Mouse (Mus musculus): ENCODE results near the gene Fcho1. TPM values are rescaled to one million over a fixed set of nuclear protein-coding genes. Genes with fewer than 3 reads are reported as not detected.

The Fcho1 gene
- polyA plus RNA-seq, 1 experiment from 2014 or later, result 23.0 TPM

DNA sequence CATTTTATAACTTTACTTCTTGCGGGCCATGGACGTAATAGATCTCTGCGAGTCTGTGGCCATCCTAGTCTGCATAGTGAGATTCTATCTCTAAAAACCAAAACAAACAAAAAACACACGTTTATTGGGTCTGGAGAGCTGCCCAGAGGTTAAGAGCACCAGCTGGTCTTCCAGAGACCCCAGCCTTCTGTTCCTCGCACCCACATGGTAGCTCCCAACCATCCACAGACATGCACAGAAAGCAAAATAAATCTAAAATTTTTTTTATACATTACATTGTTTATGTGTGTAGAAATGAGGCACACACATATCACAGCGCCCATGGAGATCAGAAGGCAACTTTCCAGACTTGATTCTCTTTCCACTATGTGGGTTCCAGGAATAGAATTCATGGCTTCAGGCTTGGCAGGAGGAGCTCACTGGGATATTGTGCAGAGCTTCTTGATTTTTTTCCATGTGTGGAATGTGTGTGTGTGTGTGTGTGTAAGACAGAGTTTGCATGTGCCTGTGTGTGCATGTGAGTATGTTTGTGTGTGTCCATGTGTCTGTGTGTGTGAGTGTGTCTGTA is 53.3 kb downstream of the Fcho1 start:
- Histone ChIP-seq H3K9me3 (replicated peaks) (no peaks in the 10 kb centered on the region), H3K4me3 (replicated peaks) (no peak overlapping the region), H3K4me1 (replicated peaks) (peaks cover 41% of the 10 kb centered on the region), H3K9ac (no peak overlapping the region), H3K4me2 (peak overlapping the region; percentile 85), H3K36me3 (replicated peaks) (no peaks in the 10 kb centered on the region), H3K27me3 (peaks cover 43% of the 10 kb centered on the region), H3K27ac (replicated peaks) (no peak overlapping the region)
- WGBS (ENCODE audit: insufficient replicate concordance), result 58% methylated on average over 6 of the region's 6 CpGs
- ATAC-seq (ENCODE audit: insufficient read depth), result no peak

DNA sequence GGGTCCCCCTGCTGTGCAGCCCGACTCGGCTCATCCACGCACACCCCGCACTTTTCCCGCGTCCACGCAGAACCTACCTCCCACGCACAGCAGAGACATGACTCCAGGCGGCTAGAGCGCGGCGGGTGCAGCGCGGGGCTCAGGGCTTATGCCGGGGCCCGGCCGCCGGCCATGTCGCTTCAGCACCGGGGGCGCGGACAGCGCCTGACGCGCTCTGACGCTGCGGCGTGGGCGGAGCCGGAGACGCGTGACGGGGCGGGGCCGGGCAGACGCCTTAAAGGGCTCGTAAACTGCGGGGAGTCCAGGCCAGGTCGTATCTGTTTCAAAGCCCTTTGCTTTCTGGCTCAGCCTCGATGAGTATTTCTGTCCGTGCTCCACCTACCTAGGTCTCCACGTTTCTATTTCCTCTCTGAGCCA is 54.0 kb downstream of the Fcho1 start, which contains the start of gene Unc13a:
Gene Unc13a, minus strand, starts transcription at position 209 of the 417 bp plus-strand sequence.
- Histone ChIP-seq H3K4me3 (replicated peaks) (peak within 1 kb of the TSS; percentile 56), H3K4me2 (peak within 1 kb of the TSS; percentile 85), H3K9me3 (replicated peaks) (no peaks in the 10 kb centered on the region), H3K27me3 (peaks cover 50% of the 10 kb centered on the region), H3K9ac (no peak within 1 kb of the TSS), H3K36me3 (replicated peaks) (no peaks in the 10 kb centered on the region), H3K27ac (replicated peaks) (no peak within 1 kb of the TSS), H3K4me1 (replicated peaks) (peaks cover 34% of the 10 kb centered on the region)
- ATAC-seq (ENCODE audit: insufficient read depth), result peak; percentile 53
- under 1% methylated on average over 42 of the region's 42 CpGs for WGBS (ENCODE audit: insufficient replicate concordance)

DNA sequence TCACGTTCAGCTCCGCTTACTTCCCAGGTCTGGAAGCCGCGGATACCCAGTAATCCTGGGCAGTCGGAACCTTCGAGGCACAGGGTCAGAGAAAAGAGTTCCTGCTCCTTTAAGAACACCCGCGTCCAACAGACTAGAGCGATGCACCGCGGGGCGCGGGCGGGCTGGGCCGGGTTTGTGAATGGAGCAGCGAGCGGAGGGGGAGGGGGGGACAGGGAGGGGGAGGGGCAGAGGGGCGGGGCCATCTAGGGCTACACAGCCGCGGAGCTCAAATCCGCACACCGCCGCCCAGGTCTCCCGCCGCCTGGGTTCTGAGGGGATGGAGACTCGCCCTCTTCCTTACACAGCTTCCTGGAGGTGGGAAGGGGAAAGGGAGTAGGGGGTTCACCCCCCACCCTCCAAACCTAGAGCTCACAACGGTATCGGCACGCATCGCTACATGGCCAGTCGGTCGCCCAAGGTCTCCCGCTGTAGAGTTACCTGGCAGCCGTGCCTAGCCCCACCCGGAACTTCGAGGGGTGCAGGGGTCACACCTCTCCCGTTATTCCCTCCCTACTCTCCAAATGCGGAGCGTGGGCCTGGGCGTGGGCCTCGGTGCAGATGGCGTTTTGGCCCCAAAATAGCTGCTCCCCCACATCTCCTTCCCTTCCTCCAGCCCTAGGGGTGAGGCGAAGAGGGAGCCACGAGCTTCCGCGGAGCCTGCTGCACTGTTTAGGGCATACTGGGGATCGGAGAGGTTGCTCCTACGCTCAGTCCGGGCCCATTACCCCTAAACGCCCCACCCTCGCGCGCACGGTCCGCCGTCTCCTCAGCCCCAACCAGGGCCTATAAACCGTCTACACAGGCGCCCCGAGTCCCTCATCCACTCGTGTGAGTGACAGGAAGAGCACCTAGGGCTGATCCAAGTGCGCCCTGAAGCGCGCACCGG is 54.6 kb downstream of the Fcho1 start:
- peaks cover 30% of the 10 kb centered on the region for H3K4me1 ChIP-seq (replicated peaks)

DNA sequence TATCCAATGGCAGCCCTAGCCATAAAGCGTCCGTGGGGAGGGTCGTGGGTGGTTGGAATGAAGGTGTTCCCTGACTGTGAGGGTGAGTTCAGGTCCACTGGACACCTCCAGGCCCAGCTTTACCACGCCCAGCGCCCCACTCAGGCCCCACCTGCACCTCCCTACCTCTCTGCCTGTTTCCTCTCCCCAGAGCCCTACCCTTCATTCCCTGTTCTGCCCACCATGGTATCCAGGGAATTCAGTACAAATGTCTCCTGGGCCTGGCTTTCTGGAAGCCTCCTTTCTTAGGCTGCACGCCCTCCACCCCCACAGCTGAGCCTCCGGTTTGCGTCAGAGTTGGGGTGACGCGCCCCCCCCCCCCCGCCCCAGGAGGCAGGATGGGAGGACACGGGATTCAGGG is 55.3 kb downstream of the Fcho1 start:
- peaks cover 32% of the 10 kb centered on the region for H3K4me1 ChIP-seq (replicated peaks)
- no peak overlapping the region for H3K27ac ChIP-seq (replicated peaks)
- H3K36me3 ChIP-seq (replicated peaks), result no peaks in the 10 kb centered on the region
- H3K4me2 ChIP-seq, result peak overlapping the region; percentile 85
- WGBS (ENCODE audit: insufficient replicate concordance), result 25% methylated on average over 12 of the region's 12 CpGs
- H3K27me3 ChIP-seq, result peaks cover 57% of the 10 kb centered on the region
- ATAC-seq (ENCODE audit: insufficient read depth), result no peak
- H3K4me3 ChIP-seq (replicated peaks), result peak overlapping the region; percentile 56
- no peak overlapping the region for H3K9ac ChIP-seq
- H3K9me3 ChIP-seq (replicated peaks), result no peaks in the 10 kb centered on the region

More for the DNA sequence above, 54.6 kb downstream of the Fcho1 start:
- 0 out of 2 replicates have a peak, but pooled peaks have one; percentile 3 for ATAC-seq (ENCODE audit: insufficient read depth)
- H3K4me2 ChIP-seq, result peak overlapping the region; percentile 85
- H3K36me3 ChIP-seq (replicated peaks), result no peaks in the 10 kb centered on the region
- peaks cover 57% of the 10 kb centered on the region for H3K27me3 ChIP-seq
- H3K4me3 ChIP-seq (replicated peaks), result peak overlapping the region; percentile 56
- 1% methylated on average over 61 of the region's 64 CpGs for WGBS (ENCODE audit: insufficient replicate concordance)
- H3K9me3 ChIP-seq (replicated peaks), result no peaks in the 10 kb centered on the region
- H3K9ac ChIP-seq, result no peak overlapping the region
- no peak overlapping the region for H3K27ac ChIP-seq (replicated peaks)

DNA sequence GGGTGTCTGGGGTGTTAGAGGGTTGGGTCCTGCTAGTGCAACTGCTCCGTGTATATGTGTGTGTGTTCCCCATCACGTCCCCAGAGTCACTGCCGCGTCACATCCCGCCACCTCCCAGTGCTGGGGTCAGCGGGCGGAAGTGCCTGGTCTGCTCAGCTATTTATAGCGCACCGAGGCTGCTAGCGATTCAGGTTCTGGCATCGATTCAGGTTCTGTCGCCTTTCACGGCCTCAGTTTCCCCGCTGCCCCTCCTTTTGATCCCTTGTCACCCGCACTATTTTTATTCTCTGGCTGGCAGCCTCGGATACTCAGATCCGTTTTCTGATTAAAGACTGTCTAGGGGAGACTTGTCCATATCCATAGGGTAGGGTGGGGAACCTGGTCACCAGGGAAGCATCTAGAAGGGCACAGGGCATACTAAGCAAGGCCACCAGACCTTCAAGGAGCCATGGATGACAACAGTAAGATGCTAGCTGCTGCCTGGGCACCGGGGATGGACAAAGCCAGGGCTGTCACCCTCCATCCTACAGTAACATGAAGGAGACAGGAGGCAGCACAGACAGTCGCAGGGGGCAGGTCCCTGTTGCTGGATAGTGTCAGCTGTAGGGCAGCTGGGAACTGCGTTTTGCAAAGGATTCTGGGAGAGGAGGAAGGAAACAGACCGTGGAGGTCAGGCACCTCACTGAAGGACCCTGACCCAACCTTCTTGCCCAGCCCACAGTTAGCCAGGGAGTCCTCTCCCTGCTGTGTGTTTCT is 57.1 kb downstream of the Fcho1 start:
- no peaks in the 10 kb centered on the region for H3K9me3 ChIP-seq (replicated peaks)
- WGBS (ENCODE audit: insufficient replicate concordance), result 1% methylated on average over 21 of the region's 21 CpGs

DNA sequence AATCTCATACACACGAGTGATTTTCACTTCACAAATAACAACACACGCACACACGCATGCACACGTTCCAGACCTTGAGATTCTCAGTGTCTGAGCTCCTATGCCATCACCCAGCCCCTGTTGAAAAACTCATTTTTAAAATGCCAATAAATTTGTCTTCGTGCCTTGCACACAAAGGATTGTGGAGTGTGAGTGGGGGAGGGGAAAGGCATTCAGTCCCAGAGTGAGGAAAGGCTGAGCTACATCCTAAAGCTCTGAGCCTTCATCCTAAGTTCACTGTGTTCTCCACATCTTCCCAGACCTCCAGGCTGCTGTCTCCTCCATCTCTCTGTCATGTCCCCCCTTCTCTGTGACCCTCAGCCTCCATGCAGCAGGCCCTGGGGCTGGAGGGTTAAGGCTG is 58.3 kb downstream of the Fcho1 start:
- H3K9ac ChIP-seq, result no peak overlapping the region
- H3K9me3 ChIP-seq (replicated peaks), result no peaks in the 10 kb centered on the region
- H3K36me3 ChIP-seq (replicated peaks), result no peaks in the 10 kb centered on the region
- H3K27me3 ChIP-seq, result peaks cover 73% of the 10 kb centered on the region
- no peak overlapping the region for H3K27ac ChIP-seq (replicated peaks)
- ATAC-seq (ENCODE audit: insufficient read depth), result no peak
- no peak overlapping the region for H3K4me2 ChIP-seq
- H3K4me1 ChIP-seq (replicated peaks), result peaks cover 35% of the 10 kb centered on the region
- WGBS (ENCODE audit: insufficient replicate concordance), result 61% methylated on average over 5 of the region's 5 CpGs
- H3K4me3 ChIP-seq (replicated peaks), result no peak overlapping the region

More for the DNA sequence above, 57.1 kb downstream of the Fcho1 start:
- Histone ChIP-seq H3K4me3 (replicated peaks) (no peak overlapping the region), H3K4me2 (peak overlapping the region; percentile 44), H3K4me1 (replicated peaks) (peaks cover 35% of the 10 kb centered on the region), H3K27ac (replicated peaks) (no peak overlapping the region), H3K36me3 (replicated peaks) (no peaks in the 10 kb centered on the region), H3K27me3 (peaks cover 65% of the 10 kb centered on the region), H3K9ac (no peak overlapping the region)
- ATAC-seq (ENCODE audit: insufficient read depth), result no peak

DNA sequence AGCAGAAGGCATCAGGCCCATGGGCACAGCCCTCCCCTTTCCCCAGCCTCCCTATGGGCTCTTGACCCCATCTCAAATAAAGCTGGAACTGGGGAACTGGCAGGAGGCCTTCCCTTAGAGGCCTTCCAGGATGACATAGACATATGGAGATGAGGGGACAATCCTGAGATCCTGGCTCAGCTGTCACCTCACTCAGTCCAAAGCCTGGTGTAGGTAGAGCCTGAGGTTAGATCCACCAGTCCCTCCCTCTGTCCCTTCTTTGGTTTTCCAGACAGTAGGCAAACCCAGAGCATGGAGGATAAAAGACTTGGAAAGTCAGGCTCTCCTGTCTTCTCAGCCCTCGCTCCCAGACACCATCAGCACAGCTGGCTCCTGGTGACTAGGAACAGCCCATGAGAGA is 58.7 kb downstream of the Fcho1 start:
- ATAC-seq (ENCODE audit: insufficient read depth), result no peak
- peaks cover 32% of the 10 kb centered on the region for H3K4me1 ChIP-seq (replicated peaks)

DNA sequence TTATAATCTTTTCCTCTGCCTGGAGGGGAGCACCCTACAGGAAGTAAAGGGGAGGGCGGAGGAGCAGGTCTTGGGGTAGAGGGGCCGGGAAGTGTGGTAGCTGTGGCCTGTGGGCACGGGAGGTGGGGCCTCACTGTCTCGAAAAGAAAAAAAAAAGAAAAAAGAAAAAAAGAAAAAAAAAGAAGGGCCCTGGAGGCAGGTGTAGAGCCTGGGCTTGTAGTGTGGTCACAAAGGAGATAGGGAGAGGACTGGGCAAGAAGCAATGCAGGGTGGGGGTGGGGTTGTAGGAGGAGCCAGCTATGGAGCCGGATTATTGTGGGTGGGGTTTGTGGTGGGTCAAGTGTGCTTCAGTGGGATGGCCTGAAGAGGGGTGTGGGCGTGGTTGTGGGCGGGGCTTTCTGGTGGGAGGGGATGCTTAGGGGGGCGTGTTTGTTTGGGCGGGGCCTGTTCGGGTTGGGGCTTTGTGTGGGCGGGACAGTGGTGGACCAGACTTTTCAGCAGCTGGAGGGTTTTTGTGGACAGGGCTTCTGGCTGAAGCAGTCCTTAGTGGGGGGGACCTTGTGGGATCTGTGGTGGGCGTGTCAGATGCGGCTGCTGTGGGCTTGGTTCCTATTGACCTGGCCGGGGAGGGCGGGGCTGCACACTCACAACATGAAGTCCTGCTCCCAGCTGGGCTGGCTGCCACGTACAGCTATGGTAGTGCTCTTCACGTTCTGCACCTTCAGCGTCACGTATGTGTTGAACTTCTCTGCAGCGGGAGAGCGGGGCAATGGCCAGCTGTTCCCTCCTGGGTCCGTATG is 60.0 kb downstream of the Fcho1 start:
- peak; percentile 50 for ATAC-seq (ENCODE audit: insufficient read depth)
- H3K27me3 ChIP-seq, result peaks cover 75% of the 10 kb centered on the region
- WGBS (ENCODE audit: insufficient replicate concordance), result 1% methylated on average over 22 of the region's 22 CpGs

More for the DNA sequence above, 58.7 kb downstream of the Fcho1 start:
- Histone ChIP-seq H3K9ac (no peak overlapping the region), H3K27me3 (peaks cover 77% of the 10 kb centered on the region), H3K4me3 (replicated peaks) (no peak overlapping the region), H3K4me2 (no peak overlapping the region), H3K27ac (replicated peaks) (no peak overlapping the region), H3K9me3 (replicated peaks) (no peaks in the 10 kb centered on the region), H3K36me3 (replicated peaks) (no peaks in the 10 kb centered on the region)
- 43% methylated on average over 1 of the region's 1 CpGs for WGBS (ENCODE audit: insufficient replicate concordance)

DNA sequence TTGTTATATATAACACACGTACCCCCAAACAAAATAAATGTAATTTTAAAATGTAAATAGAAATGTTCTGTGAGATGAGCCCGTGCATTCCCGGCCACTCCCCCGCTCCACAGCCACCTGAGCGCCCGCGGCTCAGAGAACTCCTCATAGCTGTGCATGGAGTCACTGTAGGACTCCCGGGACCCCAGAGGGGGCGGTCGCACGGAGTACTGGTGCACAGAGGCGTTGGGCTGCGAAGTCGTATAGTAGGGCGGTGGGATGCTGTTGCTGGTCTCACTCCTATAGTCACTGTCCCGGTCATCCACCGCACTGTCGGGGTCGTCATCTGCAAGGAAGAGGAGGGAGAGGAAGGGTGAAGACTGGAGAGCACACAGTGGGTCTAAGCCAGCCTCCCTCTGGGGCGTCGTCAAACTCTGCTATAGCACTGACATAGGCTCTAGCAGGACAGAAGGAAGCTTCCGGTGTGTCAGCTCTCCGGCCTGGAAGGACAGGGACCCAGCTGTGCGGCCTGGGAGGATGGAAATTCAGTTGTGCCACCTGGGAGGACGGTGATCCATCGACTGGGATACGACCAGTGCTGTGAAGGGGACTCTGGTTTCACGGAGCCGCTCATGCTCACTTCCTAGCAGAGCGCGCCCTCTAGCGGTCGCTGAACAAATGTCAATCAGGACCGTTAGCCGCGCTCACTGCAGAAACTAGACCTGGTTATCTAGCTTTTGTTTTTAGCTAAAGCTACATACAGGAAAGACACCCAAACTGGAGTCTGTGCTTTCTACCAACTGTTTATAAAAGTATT is 65.0 kb downstream of the Fcho1 start:
- H3K4me2 ChIP-seq, result peak overlapping the region; percentile 19; the same call in 1 of the 2 replicates
- H3K27ac ChIP-seq (replicated peaks), result no peak overlapping the region

More for the DNA sequence above, 60.0 kb downstream of the Fcho1 start:
- Histone ChIP-seq H3K4me1 (replicated peaks) (peaks cover 21% of the 10 kb centered on the region), H3K9ac (no peak overlapping the region), H3K4me2 (peak overlapping the region; percentile 54), H3K4me3 (replicated peaks) (peak overlapping the region; percentile 15; the same call in 1 of the 2 replicates), H3K9me3 (replicated peaks) (no peaks in the 10 kb centered on the region), H3K36me3 (replicated peaks) (no peaks in the 10 kb centered on the region), H3K27ac (replicated peaks) (no peak overlapping the region)

DNA sequence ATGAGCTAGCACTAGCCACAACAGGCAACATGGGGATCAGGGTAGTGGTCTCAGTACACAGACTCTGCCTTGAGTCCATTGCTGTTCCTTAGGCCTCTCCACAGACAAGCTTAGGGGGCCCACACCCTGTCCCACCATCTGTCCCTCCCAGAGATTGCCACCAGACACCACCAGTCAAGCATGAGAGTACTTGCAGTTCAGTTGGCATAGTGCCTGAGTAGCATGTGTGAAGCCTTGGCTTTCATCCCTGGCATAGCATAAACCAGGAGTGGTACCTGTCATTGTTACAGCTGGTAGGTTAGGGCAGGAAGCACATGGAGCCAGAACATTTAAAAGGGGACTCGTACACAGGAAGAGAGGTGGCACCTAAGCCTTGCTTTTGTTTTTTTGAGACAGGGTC is 65.8 kb downstream of the Fcho1 start:
- Histone ChIP-seq H3K4me1 (replicated peaks) (peaks cover 11% of the 10 kb centered on the region), H3K27me3 (peaks cover 76% of the 10 kb centered on the region), H3K4me3 (replicated peaks) (no peak overlapping the region), H3K9me3 (replicated peaks) (no peaks in the 10 kb centered on the region), H3K27ac (replicated peaks) (no peak overlapping the region), H3K9ac (no peak overlapping the region), H3K36me3 (replicated peaks) (no peaks in the 10 kb centered on the region), H3K4me2 (no peak overlapping the region)
- 39% methylated on average over 1 of the region's 1 CpGs for WGBS (ENCODE audit: insufficient replicate concordance)
- no peak for ATAC-seq (ENCODE audit: insufficient read depth)

More for the DNA sequence above, 65.0 kb downstream of the Fcho1 start:
- Histone ChIP-seq H3K4me3 (replicated peaks) (no peak overlapping the region), H3K9ac (no peak overlapping the region), H3K36me3 (replicated peaks) (no peaks in the 10 kb centered on the region), H3K9me3 (replicated peaks) (no peaks in the 10 kb centered on the region), H3K4me1 (replicated peaks) (peaks cover 17% of the 10 kb centered on the region), H3K27me3 (peaks cover 68% of the 10 kb centered on the region)
- ATAC-seq (ENCODE audit: insufficient read depth), result no peak
- WGBS (ENCODE audit: insufficient replicate concordance), result 11% methylated on average over 36 of the region's 36 CpGs
